Mouse (Mus musculus): ENCODE results near the gene Map1b. TPM values are rescaled to one million over a fixed set of nuclear protein-coding genes. Genes with fewer than 3 reads are reported as not detected.
A peak's percentile ranks its signal among the peaks of the same experiment; 100 is the strongest.

Map1b gene
- total RNA-seq, 2 experiments from 2014 or later: 1,031 to 1,111 TPM

DNA sequence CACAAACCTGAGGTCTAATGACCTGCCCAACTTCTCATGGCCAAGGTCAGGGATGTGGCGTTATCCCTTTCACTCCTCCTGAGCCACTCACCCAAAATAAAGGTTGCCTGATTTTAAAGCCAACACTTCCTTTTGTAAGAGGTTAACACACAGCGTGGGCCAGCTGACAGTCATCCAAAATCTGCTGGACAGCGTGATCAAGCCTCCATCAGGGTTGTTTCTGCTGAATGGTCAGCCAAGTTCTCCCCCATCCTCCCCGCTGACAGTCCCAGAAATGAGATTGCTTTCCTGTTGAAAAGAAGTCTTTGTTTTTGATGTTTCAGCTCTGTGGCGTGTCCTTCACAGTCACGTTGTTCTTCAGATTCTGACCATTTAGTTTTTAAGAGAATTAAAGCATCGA, 65.6 kb downstream of the Map1b start:
- DNase-seq (ENCODE audit: low spot score in 2 of 2): peak in 1 of 2 experiments; percentile 57

DNA sequence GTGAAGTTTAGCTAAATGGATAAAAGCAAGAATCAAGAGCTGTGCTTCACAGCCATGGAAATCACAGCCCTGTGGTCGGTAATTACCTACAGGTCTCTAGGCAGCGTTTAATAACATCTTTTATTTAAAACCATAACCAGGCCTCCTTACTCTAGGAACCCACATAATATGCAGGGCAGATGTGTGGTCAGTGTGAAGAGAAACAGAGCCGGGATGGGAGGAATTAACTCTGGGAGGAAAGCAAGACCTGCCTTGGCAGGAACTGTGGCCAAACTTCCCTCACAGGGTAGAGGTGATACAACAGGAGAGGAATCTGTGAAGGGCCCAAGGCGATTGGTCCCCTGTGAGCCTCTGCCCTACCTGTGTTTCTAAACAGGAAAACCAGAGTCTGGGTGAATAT, 66.8 kb downstream of the Map1b start:
- no peak for DNase-seq (ENCODE audit: low spot score in 2 of 2)

DNA sequence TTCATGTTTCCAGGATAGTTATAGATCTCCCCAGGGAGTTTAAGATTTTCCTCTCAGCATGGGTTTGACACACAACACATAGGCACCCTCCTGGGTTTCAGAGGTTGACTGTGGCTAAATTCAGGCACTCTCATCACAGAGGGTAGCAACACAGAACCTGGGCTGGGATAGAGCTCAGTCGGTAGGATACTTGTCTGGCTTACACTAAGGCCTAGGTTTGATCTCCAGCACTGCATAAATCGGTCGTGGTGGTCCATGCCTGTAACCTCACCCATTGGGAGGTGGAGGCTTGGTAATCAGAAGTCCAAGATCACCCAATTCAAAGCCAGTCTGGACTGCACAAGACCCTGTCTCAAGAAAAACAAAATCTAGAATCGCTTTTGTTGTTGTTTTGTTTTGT, 68.1 kb downstream of the Map1b start:
- no peak for DNase-seq (ENCODE audit: low spot score in 2 of 2)

DNA sequence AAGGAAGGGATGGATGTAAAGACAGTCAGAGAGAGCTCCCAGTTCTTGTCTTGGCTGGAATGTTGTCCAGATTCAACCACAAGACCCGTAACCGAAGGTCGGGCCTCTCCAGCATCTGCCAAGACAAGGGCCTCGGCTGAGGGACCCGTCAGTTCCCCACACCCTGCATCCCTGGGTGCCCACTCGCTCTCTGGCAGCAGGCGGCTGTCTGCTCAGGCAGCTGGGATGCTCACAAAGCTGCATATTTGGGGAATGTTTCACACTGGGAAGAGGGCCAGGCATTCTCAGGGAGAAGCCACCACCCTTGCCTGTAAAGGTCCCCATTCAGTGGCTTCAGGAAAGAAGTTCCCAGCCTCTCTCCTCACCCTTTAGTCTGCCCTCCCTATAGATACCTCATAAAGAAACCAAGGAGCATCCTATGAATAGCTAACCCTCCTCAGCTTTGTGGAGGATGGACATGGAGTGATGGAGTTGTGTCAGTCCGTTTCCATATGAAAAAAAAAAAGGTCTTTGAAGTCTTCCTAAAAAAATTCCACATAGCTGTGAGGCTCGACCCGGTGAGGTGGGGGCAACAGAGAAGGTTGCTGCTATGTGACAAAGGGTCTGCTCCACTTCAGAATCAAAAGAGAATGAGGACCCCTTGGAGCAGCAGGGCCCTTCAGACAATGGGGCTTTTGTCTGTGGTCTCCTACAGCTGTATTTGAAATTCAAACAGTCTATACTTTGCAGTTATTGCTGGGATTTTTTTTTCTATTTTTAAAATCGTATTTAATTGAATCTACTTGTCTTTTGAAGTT, 68.7 kb downstream of the Map1b start:
- DNase-seq (ENCODE audit: low spot score in 2 of 2): peak; percentile 55 to 69

DNA sequence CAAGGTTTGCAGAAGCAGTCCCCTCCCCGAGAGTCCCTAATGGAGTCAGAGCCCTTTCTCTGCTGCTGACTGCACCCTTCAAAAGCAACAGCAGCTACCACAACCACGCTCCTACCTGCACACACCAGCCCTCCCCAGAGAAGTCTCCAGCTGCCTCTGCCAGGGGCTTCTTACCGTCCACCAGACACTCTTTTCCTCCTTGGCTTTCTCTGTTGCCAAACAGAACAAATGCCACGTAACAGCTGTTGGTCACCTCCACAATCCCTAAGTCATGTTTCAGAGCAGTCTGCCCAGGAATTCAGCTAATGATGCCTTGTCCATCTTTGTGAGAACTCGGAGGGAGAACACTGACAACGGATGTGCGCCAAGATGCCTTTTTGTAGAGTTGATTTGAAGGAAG, 69.3 kb downstream of the Map1b start:
- DNase-seq (ENCODE audit: low spot score in 2 of 2): no peak

DNA sequence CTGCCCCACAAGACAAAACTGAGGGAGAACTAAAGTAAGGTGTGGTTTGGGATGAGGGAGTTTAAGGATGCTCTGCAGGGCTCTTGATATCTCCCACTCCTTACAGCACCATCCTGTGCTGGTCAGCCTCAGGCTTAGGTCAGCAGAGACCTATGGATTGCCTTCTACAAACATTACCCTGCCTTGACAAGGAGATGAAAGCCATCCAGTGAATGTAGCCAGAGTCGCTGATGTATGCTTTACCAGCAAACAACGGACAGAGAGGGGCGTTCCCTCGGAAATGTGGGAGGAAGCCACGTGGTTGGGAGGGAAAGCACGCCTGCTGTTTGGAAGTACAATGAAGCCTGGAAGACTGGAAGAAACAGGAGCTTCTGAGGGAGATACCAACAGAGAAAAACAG, 71.5 kb downstream of the Map1b start:
- no peak for DNase-seq (ENCODE audit: low spot score in 2 of 2)

DNA sequence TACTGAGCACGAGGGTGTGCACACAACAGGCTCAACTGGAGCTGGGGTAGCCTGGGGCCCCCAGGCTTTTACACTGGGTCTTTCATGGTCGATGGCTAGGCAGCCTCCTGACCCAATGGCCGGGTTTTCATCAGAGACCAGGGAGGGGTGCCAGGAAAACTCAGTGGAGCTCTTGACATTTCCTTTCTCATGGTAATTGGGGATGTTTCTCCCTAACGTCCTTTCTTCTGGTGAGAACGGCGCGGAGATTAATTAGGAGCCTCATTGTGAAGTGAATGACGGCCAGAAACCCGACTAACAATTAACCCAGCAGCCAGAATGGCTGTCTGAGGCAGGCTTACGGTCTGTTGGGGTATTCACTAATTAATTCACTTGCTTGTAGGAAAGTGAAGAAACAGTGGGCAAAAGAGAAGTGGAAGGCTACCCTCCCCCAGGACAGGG, 71.9 kb downstream of the Map1b start:
- peak; percentile 52 to 65 for DNase-seq (ENCODE audit: low spot score in 2 of 2)

DNA sequence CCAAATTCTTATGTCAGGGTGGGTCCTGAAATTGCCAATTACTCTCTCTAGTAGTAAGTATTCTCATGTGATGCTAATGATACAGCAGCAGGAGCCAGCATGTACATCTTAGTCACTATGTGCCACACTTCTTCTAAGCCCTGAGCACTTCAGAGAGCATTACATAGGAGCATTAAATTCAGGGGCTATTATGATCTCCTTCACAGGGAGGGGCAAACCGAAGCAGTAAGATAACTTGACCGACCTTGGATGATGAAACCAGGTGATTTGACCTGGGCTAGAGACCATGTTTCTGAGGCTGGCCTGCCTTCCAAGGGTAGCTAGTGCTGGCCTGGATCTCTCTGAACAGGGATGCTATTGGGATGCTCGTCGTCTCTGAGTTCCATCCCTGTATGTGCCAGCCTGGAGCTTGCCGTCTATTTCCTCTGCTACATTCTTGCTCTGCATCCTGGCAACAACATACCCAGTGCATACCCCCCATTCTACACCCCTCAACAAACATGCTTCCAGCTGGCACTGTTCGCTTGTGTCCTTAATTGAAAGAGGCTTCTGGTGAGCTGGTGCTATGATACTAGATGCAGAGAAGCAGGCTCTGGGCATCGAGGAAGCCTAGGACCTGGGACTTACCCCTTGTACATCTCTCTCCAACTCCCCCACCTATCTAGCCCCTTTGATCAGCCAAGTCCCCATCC, 72.7 kb downstream of the Map1b start:
- DNase-seq (ENCODE audit: low spot score in 2 of 2): no peak

DNA sequence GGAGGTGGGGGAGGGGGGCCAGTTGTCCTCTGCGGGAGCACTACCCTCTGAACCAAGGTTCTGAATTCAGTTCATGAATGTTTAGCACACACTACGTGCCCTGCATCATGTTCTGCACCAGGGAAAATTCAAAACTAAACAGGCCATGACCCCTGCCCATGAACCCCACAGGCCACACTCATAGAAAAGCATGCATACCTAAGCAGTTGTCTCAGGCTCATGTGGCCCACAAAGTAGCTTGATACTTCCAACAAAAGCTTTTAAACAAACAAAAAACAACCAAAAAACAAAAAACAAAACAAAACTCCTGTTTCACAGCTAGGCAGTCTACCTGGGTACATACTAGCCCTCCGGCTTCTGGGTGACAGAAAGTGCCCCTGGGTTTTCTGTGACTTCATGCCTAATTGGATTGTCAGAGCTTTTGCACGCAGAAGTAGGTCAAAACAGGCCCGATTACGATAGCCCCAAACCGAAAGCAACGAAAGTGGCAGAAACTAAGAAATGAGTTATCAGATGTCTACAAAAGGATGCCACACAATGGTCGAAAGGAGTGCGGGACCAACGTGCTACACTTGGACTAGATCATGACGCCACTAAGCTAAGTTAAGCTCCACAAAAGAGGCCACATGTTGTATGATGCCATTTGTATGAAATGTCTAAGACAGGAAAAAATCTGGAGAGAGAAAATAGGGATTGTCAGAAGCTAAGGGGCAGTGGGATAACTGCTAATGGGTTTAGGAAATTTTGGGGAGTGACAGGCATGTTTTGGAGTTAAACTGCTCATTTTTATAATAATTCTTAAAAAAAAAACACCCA, 73.7 kb downstream of the Map1b start:
- DNase-seq (ENCODE audit: low spot score in 2 of 2): no peak

DNA sequence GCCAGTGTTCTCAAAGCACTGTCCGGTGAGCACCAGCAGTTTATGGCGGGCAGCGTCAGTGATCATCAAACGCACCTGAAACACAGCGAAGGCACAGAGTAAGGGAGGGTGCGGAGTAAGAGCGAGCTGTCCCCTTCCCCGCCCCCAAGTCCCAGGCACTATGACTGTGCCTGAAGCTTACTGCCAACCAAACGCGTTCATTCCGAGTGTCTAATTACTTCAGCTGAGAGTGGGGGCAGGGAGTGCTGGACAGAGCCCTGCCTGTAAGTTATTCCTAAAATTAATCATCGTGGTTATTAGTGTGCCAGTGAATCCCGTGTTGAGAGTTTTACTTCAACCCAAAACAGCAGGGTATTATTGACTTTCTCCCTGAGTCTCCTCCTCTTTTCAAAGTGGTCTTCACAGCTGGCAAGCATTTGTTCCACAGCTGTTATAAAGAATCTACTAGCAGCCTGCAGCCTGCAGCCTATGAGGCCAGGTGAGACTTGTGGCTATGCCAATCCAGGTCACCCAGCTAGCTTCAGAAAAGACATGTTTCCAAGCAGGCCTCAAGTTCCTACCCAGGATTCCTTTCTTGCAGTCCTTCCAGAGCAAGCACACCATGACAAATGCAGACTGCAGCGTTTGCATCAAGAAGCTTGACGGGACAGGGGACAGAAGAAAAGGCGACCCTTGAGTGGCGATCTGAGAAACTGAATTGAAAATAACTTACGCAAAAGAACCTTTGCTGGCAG, 74.5 kb downstream of the Map1b start:
- DNase-seq (ENCODE audit: low spot score in 2 of 2): no peak

DNA sequence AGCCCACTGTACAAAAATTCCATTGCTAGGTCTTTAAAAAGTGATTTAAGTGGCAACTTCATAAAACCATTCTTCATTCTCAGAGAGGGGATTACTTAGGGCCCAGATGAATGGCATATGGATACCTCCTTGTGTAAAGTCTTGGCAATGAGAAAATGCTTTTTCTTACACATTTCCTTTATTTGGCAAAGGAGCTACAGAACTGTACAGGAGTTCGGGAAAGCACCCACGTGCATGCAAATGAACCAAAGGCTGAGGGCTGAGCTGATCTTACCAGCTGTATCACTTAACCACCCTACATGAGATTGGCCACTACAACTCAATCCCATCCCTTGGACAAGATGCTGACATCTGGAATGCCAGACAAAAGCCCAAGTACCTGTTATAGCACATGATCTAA, 76.1 kb downstream of the Map1b start:
- no peak for DNase-seq (ENCODE audit: low spot score in 2 of 2)

DNA sequence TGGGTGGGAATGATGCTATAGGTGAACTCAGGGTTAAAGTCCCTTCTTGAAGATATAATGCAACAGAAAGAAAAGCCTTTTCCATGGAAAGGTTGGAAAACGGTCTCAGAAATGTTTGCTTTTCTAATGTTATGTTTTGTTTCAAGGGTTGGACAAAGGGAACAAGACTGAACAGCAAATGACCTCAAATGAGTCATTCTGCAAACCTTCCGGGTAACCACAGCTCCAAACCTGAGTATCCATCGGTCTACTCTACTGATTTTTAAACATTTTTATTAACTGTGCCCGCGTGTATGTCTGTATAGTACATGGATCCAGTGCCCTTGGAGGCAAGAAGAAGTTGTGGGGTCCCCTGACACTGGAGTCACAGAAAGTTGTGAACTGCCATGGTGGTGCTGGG, 77.0 kb downstream of the Map1b start:
- no peak for DNase-seq (ENCODE audit: low spot score in 2 of 2)

DNA sequence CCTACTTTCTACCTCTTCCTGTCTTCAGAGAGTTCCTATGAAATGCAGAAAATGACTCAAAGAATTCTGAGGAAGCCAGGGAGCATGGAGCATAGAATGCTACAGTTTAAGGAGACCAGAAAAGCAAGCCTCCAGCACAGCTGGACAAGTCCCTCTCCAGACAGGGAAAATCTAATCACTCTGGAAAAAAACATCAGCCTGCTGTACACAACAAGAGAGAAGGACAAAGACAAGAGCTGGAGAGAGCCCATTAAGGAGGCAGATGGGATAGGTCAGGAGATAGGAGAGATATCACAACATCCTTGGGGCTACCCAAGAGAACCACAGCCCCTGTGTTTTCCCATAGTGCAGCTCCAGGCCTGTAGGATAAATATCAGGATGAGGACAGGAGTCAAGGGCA, 79.3 kb downstream of the Map1b start:
- no peak for DNase-seq (ENCODE audit: low spot score in 2 of 2)

DNA sequence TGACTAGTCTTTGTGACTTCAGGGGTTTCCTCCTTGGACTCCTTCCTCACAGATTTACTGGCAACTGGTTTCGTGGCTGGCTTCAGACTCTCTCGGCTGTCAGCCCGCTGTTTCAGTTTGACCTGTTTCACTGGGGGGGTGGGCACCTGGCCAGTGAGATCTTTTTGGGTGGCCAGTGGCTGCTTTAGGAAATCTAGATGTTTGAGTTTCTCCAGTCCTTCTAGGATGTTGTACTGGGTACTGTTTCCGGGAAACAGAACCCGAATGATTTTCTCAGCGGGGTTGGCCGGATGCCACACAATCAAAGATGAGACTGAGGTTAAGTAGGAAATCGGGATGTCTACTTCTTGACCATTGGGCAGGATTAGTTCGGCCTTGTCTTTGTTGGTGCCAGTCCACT, 81.8 kb downstream of the Map1b start:
- DNase-seq (ENCODE audit: low spot score in 2 of 2): peak in 1 of 2 experiments; percentile 37

DNA sequence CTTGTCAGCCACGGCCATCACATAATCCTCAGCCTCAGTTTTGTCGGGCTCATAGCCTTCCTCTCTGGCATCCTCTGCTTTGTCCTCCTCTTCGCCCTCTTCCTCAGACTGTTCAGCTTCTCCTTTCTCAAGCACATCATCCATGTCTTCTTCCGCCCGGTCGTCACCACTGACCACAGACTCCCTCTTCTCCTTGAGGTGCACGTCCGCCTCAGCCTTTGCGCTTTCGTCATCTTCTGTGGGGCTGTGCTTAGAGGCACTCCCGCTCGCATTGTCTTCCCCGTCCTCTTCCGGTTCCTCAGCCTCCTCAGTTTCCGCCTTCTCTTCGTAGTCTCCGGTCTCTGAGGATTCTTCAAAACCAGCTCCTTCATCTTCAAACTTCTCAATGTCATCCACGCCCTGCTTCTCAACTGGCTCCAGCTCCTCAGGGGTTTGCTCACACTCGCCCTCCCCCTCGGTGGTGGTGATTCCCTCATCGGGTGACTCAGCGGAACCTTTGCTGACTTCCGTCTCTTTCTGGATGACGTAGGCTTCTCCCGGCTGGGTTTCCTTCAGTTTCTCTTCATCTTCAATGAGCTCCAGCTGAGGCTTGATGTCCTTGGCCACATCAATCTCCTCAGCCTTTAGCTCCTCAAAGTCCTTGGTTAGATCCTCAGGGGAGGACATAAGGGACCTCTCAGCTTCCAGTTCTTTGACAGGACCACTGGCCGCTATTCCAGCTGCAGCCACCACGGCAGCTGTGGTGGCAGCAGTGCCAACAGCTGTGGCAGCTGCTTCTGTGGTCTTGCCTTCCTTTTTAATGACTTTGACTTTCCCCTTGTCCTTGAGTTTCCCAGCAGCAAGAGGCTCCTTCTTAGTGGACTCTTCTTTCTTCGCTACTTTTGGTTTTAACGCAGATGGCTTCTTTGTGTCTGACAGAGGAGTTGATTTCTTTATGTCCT, 83.0 kb downstream of the Map1b start:
- DNase-seq (ENCODE audit: low spot score in 2 of 2): no peak

DNA sequence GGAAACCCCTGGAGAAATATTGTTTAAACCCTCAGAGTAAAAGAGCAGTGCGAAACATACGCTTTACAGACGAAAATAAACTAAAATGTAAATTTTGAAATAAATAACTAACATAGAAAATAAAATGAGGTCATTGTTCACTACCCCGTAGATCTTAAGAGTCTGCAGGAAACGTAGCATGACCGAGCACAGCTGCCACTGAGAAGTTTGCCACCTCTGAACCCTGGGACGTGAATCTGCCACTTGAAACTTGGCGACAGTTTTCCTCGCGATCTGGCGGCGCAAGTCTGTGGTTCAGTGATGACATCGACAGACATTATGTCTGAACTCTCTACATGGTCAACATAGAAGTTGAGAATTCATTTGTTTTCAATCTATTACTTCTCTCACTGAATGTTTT, 92.8 kb downstream of the Map1b start:
- no peak for DNase-seq (ENCODE audit: low spot score in 2 of 2)

DNA sequence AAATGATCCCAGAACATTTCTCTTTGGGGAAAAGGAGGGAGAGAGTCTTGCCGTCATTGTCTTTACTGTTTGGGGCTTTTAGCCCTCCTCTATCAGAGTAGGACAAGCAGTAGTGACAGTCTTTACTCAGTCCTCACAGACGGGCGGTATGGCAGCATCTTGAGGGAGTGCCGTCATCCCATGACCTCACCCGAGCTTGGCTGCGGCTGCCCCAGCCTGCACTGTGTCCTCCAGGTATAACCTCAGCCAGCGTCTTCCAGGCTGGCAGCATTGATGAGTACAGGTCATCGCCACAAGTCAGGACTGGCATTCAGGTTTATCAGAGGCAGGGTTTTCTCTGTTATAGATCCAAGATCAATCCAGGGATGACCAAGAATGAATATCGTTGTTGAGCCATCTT, 99.7 kb downstream of the Map1b start:
- no peak for DNase-seq (ENCODE audit: low spot score in 2 of 2)

DNA sequence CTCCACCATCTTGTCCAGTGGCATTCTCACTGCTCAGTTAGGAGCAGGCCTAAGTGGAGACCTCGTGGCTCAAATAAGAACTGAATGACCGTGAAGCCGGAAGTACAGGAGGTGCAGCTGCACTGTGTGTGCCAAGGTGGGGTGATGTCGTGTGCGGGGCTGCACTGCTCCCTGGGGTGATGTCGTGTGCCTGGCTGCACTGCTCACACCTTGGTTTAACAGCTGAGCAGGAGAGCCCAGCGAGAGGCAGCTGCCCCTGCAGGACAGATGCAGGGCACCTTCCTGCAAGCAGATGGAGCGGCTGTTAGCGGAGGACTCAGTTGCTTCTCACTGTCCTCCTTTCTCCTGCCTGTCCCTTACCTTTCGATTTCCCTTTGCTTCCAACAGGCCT, 102.0 kb downstream of the Map1b start:
- DNase-seq (ENCODE audit: low spot score in 2 of 2): no peak

DNA sequence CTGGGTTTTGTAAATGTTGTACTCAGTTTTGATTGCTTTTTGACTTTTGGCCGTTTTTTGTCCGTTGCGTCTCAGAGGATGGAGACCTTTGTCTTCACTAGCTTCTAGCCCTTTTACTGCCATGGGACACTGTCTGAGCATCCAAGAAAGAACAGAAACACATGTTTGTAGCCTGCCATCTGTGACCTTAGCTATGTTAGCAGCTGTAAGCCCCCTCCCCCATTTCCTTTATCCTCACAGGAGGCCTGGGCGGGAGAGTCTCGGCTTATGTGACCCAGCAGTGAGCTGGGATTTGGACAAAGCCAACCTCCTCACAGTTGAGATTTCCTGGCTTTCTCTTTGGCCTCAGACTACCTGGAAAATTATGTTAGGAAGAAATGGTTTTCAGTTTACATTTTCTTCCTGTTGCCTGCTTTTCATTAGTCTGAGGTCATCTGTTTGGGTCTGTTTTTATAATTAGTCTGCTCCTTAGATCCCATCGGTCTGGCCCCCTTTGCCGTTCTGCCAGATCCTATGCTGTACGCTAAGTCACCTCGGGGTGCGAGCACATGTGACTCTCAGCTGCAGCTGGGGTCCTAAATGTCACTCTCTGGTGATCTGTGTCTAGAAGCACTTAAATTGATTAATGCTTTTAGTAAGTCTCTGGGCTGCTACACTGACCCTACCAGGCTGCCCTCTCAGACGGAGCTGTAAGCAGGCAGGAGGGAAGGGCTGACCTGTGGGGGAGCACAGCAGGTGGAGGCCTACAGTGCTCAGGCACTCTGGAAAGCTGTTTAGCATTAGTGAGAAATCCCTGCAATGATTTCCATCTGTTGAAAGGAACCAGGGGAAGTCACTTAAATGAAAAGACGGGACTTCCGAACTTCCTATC, 102.6 kb downstream of the Map1b start:
- no peak for DNase-seq (ENCODE audit: low spot score in 2 of 2)
